Mouse (Mus musculus) A20 (cell line): ENCODE data around the gene Phrf1.
A peak's percentile ranks its signal among the peaks of the same experiment; 100 is the strongest.

Experiments
- DNase-seq: peaks from one replicate; pipeline ENCODE4 v3.0.0-alpha.2; 2011; ENCODE audit warnings: low read depth, low spot score

Phrf1 gene

GRCm38 (mm10) chr7:141213133-141213532 lies 15.5 kb upstream of the Phrf1 start:
- no peak for DNase-seq

GRCm38 (mm10) chr7:141213605-141214235 lies 14.9 kb upstream of the Phrf1 start, which contains the start of gene Lmntd2:
TSS of gene Lmntd2 (minus strand) at chr7:141214080.
- no peak for DNase-seq

- DNase-seq: no peak
Measured at GRCm38 (mm10) chr7:141214310-141214709, 14.3 kb upstream of the Phrf1 start.

- peak; percentile 100 for DNase-seq
Measured at GRCm38 (mm10) chr7:141215101-141215879, 13.3 kb upstream of the Phrf1 start, which contains the start of gene Rassf7. TSS of gene Rassf7 (plus strand) at chr7:141215860.

DNA sequence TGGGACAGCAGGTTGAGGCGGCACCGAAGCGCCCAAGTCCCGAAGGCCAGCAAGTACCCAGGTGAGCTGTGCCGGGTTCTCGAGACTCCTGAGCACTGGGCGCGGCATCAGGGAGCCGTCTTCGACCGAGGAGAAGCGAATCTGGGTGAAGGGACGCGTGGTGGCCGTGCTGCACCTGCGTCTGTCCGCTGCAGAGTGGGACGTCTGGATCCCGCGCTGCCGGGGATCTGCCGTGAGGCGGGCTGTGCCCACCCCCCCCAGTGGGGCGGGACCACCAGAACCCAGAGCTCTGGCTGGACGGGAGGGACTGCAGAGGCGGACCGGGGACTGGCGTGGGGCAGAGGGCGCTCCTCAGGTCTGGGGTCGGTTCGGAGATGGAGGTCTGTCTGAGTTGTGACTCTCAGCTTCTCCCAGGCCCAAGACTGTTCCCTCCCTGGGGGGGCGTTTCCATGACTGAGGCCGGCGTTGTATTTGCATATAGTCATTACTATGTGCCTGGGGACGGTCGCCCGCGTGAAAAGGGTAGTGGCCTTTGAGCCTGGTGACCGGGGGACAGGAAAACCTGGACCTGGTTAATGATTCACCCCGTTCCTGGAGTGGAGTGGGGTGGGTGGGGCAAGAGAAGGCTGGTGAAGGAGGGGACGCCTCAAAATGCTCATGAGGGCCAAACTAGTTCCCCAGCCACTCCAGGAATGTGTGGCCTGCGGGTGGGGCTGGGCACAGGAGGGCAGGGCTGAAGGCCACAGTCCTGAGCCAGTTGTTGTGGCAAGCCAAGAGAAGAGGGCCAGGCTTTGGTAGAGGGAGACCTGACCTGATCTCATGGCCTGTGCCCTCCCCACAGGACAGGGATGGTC lies 12.5 kb upstream of the Phrf1 start:
- DNase-seq: peak; percentile 88

GRCm38 (mm10) chr7:141216894-141217293 lies 11.7 kb upstream of the Phrf1 start:
- DNase-seq: no peak

- DNase-seq: peak; percentile 31
Measured at GRCm38 (mm10) chr7:141217343-141218013, 11.1 kb upstream of the Phrf1 start.

- DNase-seq: no peak
Measured at GRCm38 (mm10) chr7:141218141-141218540, 10.4 kb upstream of the Phrf1 start.

DNA sequence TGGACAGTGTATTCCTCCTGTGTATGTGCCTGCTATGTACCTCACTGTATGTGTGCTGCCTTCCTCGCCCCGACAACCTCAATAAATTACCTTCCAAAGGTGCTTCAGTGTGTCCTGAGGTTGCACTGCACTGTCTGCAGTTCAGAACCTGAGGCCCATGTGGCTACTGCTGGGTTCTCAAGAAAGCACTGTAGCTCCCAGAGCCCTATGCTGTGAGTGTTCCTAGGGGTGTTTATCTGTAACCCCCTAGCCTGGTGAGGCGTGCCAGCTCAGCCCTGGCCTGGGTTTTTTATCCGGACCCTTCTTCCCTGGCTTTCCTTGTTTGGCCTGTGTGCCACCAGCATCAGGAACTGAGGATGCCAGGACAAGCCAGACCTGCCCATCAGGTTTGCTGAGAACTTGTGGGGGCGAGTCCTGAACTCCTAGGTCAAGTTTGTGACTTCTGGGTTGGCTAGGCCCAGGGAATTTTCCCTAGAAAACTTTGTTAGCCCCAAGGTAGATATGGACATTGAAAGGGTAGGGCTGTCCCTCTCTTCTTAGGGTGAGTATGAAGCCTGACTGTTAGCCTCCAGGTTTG lies 9.9 kb upstream of the Phrf1 start:
- no peak for DNase-seq

DNA sequence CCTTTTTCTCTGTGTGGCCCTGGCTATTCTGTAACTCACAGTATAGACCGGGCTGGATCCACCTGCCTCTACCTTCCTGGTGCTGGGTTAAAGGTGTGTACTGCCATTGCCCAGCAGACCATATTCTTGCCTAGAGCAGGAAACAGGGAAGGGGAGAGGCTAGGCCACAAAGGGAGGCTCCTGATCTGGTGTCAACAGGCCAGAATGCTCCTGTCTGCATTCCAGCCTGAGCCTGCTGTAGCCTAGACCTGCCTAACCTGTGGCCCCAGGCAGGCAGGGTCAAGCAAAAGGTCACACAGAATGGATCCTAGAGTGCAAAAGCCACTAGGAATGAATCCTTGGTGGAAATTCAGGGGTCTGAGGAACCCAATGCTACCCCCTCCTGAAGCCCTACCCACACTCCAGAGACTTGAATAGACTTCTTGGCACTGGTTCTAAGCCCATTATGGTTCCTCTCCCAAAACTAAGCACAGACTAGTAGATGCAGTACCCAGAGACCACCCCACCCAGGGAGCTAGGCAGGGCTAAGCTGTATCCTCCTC lies 9.0 kb upstream of the Phrf1 start:
- no peak for DNase-seq

- DNase-seq: no peak
Measured at GRCm38 (mm10) chr7:141220377-141220776, 8.2 kb upstream of the Phrf1 start.

DNA sequence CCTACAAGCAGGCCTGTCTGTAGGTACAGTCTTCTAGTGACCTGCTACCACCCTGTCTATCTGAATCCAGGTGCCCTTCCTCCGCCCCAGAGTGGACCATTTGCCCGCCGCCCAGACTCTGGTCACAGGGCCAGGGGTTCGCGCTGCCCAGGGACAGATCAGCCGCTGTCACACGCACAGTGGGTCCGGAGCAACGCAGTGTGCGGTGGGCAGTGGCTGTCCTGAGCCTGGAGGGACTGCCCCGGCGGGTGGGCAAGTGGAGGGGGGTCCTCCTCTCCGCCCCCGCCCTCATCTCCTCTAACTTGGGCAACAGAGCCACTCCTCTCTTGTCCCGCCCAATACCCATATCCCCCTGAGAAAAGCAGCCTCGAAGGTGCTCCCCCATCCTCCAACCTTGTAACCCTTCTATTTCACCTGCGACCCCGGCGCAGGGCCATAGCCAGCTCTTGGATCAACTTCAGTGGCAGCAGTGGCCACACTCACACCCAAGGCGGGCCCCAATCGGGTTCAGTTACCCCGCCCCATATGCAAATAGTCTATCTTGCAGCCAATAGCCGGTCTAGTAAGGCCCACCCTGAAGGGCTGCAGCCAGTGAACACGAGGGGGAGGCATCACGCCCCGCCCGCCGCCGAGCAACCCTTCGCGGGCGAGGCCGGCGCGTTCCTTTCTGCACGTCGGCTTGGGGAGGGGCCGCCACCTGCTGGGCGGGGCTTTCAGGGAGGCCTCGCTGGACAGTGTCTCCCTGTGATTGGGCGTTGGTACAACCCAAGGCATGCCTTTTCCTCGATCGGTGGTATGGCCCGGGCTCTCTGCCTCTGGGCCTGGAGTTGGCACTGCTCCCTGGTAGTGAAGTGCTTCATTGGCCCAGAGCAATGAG lies 7.1 kb upstream of the Phrf1 start:
- peak; percentile 100 for DNase-seq

DNA sequence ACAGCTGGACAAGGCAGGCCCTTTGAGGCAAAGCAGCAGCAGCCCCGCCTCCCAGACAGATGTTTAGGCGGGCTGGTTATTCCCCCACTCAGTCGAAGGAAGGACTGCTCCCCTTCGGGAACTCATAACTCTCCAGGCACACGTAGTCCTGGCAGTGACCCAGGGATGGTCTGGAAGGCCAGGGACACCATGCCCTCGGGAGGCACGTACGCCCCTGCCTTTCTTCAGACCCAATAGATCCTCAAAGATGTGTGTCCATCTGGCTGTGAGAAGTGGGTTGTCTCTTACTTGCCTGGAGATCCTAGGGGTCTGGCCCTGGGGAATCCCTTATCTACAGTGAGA lies 6.5 kb upstream of the Phrf1 start:
- no peak for DNase-seq

DNA sequence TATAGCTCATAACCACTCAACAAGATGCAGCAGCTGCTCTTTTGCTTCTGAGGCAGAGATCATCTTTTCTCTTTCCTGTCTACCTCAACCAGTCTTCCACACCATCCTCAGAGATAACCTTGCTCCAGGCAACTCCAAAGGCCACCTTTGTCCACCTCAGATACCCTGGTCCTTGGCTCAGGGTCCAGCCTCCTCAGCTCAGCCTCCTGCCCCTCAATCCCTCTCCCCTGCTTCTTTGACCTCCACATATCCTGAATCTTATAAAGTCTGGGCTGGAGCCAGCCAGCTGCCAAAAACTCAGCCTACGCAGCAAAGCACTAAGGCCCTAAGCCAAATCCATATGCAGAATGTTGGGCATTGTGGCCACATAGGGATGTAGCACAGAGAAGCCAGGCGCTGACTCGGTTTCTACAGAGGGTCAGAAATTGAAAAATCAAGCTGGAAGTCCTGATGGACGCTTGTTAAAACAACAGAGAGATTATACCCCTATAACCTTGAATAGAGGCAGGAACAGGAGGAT lies 5.8 kb upstream of the Phrf1 start:
- peak; percentile 14 for DNase-seq

- peak; percentile 23 for DNase-seq
Measured at GRCm38 (mm10) chr7:141226535-141226934, 2.0 kb upstream of the Phrf1 start.

DNA sequence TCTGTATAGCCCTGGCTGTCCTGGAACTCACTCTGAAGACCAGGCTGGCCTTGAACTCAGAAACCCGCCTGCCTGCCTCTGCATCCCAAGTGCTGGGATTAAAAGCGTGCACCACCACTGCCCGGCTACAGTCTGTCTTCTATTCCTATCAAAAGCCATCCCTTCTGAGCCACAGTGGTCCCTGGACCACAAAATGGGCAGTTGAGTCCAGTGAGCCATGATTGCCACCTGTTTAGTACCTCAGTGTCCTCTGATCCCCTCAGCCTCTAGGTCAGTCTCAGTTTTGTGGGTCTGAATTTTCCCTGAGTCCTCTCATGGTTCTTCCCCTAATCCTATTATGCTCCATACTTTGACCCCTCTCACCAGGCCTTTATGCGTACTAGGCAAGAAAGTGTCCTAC lies 788 bp upstream of the Phrf1 start:
- DNase-seq: no peak

DNA sequence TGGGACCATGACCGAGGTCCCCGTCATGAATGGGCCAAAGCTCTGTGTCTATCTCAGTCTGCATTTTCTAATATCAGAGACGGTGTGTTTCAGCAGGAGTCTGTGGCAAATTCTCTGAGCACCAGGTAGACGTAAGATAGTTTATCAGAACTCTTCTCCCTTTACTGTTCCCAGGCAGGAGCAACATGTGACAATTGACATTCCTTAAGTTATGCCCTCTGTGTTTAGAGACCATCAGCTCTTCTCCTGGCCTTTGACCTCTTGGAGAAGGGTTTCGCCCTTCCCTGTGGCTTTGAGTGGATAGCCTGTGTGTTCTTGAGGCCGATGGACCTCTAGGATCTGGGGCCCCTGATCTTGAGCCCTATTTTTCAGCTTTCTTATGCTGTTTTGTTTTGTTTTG lies 1.1 kb downstream of the Phrf1 start:
- no peak for DNase-seq

DNA sequence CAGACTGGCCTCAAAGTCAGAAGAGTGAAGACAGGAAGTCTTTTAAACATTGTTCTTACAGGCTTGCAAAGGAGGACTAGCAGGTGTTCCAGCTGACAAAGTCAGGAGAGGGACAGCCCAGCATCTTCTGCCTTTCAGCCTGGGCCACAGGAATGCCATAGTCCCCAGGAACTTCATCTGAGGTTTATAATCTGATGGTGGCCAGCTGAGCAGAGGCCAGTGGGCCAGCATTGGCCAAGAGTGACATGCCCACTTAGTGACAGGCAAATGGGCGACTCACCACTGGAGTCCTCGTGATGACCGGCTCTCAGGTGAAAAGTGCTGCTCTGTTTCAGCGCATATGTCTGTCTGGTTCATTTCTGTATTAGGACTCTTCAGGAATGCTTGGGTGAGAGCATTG lies 2.0 kb downstream of the Phrf1 start:
- no peak for DNase-seq

DNA sequence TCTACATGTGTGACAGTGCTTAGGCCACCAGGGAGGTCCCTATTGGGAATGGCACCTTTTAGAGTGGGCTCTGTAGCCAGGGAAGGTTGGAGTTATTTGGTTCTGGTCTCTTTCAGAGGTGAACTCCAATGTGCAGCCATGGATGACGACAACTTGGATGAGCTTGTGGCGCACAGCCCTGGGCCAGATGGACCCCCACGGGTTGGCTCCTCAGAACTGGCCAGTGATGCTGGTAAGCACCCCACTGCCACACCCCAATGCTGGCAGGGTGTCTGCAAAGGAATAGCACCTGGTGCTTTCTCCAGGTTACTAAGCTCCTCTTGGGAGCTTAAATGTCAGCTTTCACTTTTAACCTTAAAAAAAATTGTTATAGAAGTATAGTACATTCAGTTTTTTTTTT lies 2.5 kb downstream of the Phrf1 start:
- DNase-seq: no peak

DNA sequence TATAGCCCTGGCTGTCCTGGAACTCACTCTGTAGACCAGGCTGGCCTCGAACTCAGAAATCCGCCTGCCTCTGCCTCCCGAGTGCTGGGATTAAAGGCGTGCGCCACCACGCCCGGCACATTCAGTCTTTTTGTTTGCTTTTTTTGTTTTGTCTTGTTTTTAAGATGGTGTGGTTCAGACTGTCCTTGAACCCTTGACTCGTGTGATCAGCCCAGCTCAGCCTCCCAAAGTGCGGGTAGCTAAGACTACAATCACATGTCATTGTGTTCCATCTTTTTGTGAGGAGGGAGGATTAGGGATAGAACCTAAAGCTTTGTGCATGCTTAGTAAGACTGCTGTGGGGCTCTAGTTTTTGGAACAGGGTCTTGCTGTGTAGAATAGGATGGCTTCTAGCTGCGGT lies 3.0 kb downstream of the Phrf1 start:
- DNase-seq: no peak
